Mouse (Mus musculus) layer of hippocampus, adult 9-10 months (tissue): ENCODE data around the gene Uba7.

Source experiments
- DNase-seq: peaks from one replicate; pipeline ENCODE4 v3.0.0; 2022; ENCODE audit warnings: low spot score

Gene Uba7

GRCm38 (mm10) chr9:107975399-107976386 lies at the start of gene Uba7:
Uba7 (plus strand) TSS chr9:107975505.
- no peak for DNase-seq

- no peak for DNase-seq
Measured at GRCm38 (mm10) chr9:107926920-107927420, 48.3 kb upstream of the Uba7 start.

- no peak for DNase-seq
Measured at GRCm38 (mm10) chr9:107927749-107928148, 47.6 kb upstream of the Uba7 start.

- no peak for DNase-seq
Measured at GRCm38 (mm10) chr9:107928169-107928568, 47.1 kb upstream of the Uba7 start, which contains the start of gene Actl11. Actl11 (plus strand) TSS chr9:107928469.

- DNase-seq = no peak
Measured at GRCm38 (mm10) chr9:107932221-107932620, 43.1 kb upstream of the Uba7 start.

- no peak for DNase-seq
Measured at GRCm38 (mm10) chr9:107934146-107934545, 41.2 kb upstream of the Uba7 start.

GRCm38 (mm10) chr9:107935374-107935773 lies 39.9 kb upstream of the Uba7 start, which contains the start of gene Camkv:
Camkv (plus strand) TSS chr9:107935674.
- no peak for DNase-seq

- DNase-seq = no peak
Measured at GRCm38 (mm10) chr9:107935790-107936214, 39.5 kb upstream of the Uba7 start.

- DNase-seq = no peak
Measured at GRCm38 (mm10) chr9:107936215-107936822, 39.0 kb upstream of the Uba7 start.

- no peak for DNase-seq
Measured at GRCm38 (mm10) chr9:107936831-107937230, 38.5 kb upstream of the Uba7 start.

GRCm38 (mm10) chr9:107947241-107948194 lies 27.8 kb upstream of the Uba7 start:
- no peak for DNase-seq

GRCm38 (mm10) chr9:107949184-107949921 lies 26.0 kb upstream of the Uba7 start:
- DNase-seq = no peak

GRCm38 (mm10) chr9:107949922-107950235 lies 25.4 kb upstream of the Uba7 start, which contains the start of gene Traip:
Traip (plus strand) TSS chr9:107950136.
- no peak for DNase-seq

- peak; percentile 77 for DNase-seq
Measured at GRCm38 (mm10) chr9:107950460-107951355, 24.6 kb upstream of the Uba7 start.

GRCm38 (mm10) chr9:107955613-107956289 lies 19.6 kb upstream of the Uba7 start:
- no peak for DNase-seq

GRCm38 (mm10) chr9:107957141-107957540 lies 18.2 kb upstream of the Uba7 start:
- no peak for DNase-seq

GRCm38 (mm10) chr9:107959896-107960295 lies 15.4 kb upstream of the Uba7 start:
- DNase-seq = no peak

GRCm38 (mm10) chr9:107960928-107961327 lies 14.4 kb upstream of the Uba7 start:
- no peak for DNase-seq

GRCm38 (mm10) chr9:107961351-107961762 lies 13.9 kb upstream of the Uba7 start:
- no peak for DNase-seq
